Mouse (Mus musculus): ENCODE results near the gene Igfbp7. TPM values are rescaled to one million over a fixed set of nuclear protein-coding genes. Genes with fewer than 3 reads are reported as not detected.
A peak's percentile ranks its signal among the peaks of the same experiment; 100 is the strongest.

Igfbp7 gene
- polyA plus RNA-seq, 1 experiment from 2014 or later: 30.9 TPM

GRCm38 (mm10) chr5:77367145-77367544 lies 40.7 kb downstream of the Igfbp7 start:
- no peak for ATAC-seq (ENCODE audit: low read depth)
- Histone ChIP-seq H3K4me3 (ENCODE audit: low read depth, low read length) (no peak overlapping the region), H3K27ac (ENCODE audit: low read length) (no peak overlapping the region), H3K27me3 (ENCODE audit: control insufficient read depth, insufficient read depth, low read depth, low read length) (no peaks in the 10 kb centered on the region), H3K4me2 (ENCODE audit: low read depth, low read length) (no peak overlapping the region), H3K9ac (ENCODE audit: low read depth, low read length) (no peak overlapping the region), H3K36me3 (ENCODE audit: control insufficient read depth, insufficient read depth) (no peaks in the 10 kb centered on the region), H3K9me3 (replicated peaks; ENCODE audit: control insufficient read depth, low read length) (no peaks in the 10 kb centered on the region), H3K4me1 (ENCODE audit: control insufficient read depth, low read depth, low read length) (no peaks in the 10 kb centered on the region; the same call in 1 of the 2 replicates)
- 68% methylated on average over 1 of the region's 1 CpGs for WGBS (ENCODE audit: insufficient replicate concordance)

GRCm38 (mm10) chr5:77366313-77366712 lies 41.5 kb downstream of the Igfbp7 start:
- H3K4me3 ChIP-seq (ENCODE audit: low read depth, low read length): no peak overlapping the region

GRCm38 (mm10) chr5:77364443-77365038 lies 43.3 kb downstream of the Igfbp7 start:
- no peak overlapping the region for H3K9ac ChIP-seq (ENCODE audit: low read depth, low read length)
- H3K9me3 ChIP-seq (replicated peaks; ENCODE audit: control insufficient read depth, low read length): no peaks in the 10 kb centered on the region
- WGBS (ENCODE audit: insufficient replicate concordance): 68% methylated on average over 3 of the region's 3 CpGs
- H3K4me2 ChIP-seq (ENCODE audit: low read depth, low read length): no peak overlapping the region
- no peak overlapping the region for H3K4me3 ChIP-seq (ENCODE audit: low read depth, low read length)
- no peaks in the 10 kb centered on the region for H3K36me3 ChIP-seq (ENCODE audit: control insufficient read depth, insufficient read depth)
- no peaks in the 10 kb centered on the region for H3K4me1 ChIP-seq (ENCODE audit: control insufficient read depth, low read depth, low read length)
- no peaks in the 10 kb centered on the region for H3K27me3 ChIP-seq (ENCODE audit: control insufficient read depth, insufficient read depth, low read depth, low read length)
- H3K27ac ChIP-seq (ENCODE audit: low read length): no peak overlapping the region
- ATAC-seq (ENCODE audit: low read depth): no peak

More at GRCm38 (mm10) chr5:77366313-77366712, 41.5 kb downstream of the Igfbp7 start:
- Histone ChIP-seq H3K9ac (ENCODE audit: low read depth, low read length) (no peak overlapping the region), H3K4me2 (ENCODE audit: low read depth, low read length) (no peak overlapping the region), H3K27ac (ENCODE audit: low read length) (no peak overlapping the region), H3K36me3 (ENCODE audit: control insufficient read depth, insufficient read depth) (no peaks in the 10 kb centered on the region), H3K9me3 (replicated peaks; ENCODE audit: control insufficient read depth, low read length) (no peaks in the 10 kb centered on the region), H3K27me3 (ENCODE audit: control insufficient read depth, insufficient read depth, low read depth, low read length) (no peaks in the 10 kb centered on the region), H3K4me1 (ENCODE audit: control insufficient read depth, low read depth, low read length) (no peaks in the 10 kb centered on the region; the same call in 1 of the 2 replicates)
- WGBS (ENCODE audit: insufficient replicate concordance): 68% methylated on average over 8 of the region's 8 CpGs
- ATAC-seq (ENCODE audit: low read depth): no peak

- Histone ChIP-seq H3K9ac (ENCODE audit: low read depth, low read length) (no peak overlapping the region), H3K9me3 (replicated peaks; ENCODE audit: control insufficient read depth, low read length) (no peaks in the 10 kb centered on the region), H3K4me3 (ENCODE audit: low read depth, low read length) (no peak overlapping the region), H3K27me3 (ENCODE audit: control insufficient read depth, insufficient read depth, low read depth, low read length) (no peaks in the 10 kb centered on the region), H3K36me3 (ENCODE audit: control insufficient read depth, insufficient read depth) (no peaks in the 10 kb centered on the region), H3K4me1 (ENCODE audit: control insufficient read depth, low read depth, low read length) (no peaks in the 10 kb centered on the region), H3K27ac (ENCODE audit: low read length) (no peak overlapping the region), H3K4me2 (ENCODE audit: low read depth, low read length) (no peak overlapping the region)
- WGBS (ENCODE audit: insufficient replicate concordance): 58% methylated on average over 6 of the region's 6 CpGs
- ATAC-seq (ENCODE audit: low read depth): no peak
Measured at GRCm38 (mm10) chr5:77363650-77364049, 44.2 kb downstream of the Igfbp7 start.

- no peak for ATAC-seq (ENCODE audit: low read depth)
- Histone ChIP-seq H3K4me2 (ENCODE audit: low read depth, low read length) (no peak overlapping the region), H3K27me3 (ENCODE audit: control insufficient read depth, insufficient read depth, low read depth, low read length) (no peaks in the 10 kb centered on the region), H3K4me1 (ENCODE audit: control insufficient read depth, low read depth, low read length) (peaks cover 7% of the 10 kb centered on the region; the same call in 1 of the 2 replicates), H3K9me3 (replicated peaks; ENCODE audit: control insufficient read depth, low read length) (no peaks in the 10 kb centered on the region), H3K36me3 (ENCODE audit: control insufficient read depth, insufficient read depth) (no peaks in the 10 kb centered on the region), H3K27ac (ENCODE audit: low read length) (no peak overlapping the region), H3K4me3 (ENCODE audit: low read depth, low read length) (no peak overlapping the region), H3K9ac (ENCODE audit: low read depth, low read length) (no peak overlapping the region)
- whole genome bisulfite sequencing (ENCODE audit: insufficient replicate concordance): 42% methylated on average over 3 of the region's 3 CpGs
Measured at GRCm38 (mm10) chr5:77362120-77362519, 45.7 kb downstream of the Igfbp7 start.

- H3K9me3 ChIP-seq (replicated peaks; ENCODE audit: control insufficient read depth, low read length): no peaks in the 10 kb centered on the region
- ATAC-seq (ENCODE audit: low read depth): no peak
- H3K4me2 ChIP-seq (ENCODE audit: low read depth, low read length): no peak overlapping the region
- H3K9ac ChIP-seq (ENCODE audit: low read depth, low read length): no peak overlapping the region
- peaks cover 7% of the 10 kb centered on the region; the same call in 1 of the 2 replicates for H3K4me1 ChIP-seq (ENCODE audit: control insufficient read depth, low read depth, low read length)
- H3K36me3 ChIP-seq (ENCODE audit: control insufficient read depth, insufficient read depth): no peaks in the 10 kb centered on the region
- no peaks in the 10 kb centered on the region for H3K27me3 ChIP-seq (ENCODE audit: control insufficient read depth, insufficient read depth, low read depth, low read length)
- no peak overlapping the region for H3K27ac ChIP-seq (ENCODE audit: low read length)
- WGBS (ENCODE audit: insufficient replicate concordance): 43% methylated on average over 4 of the region's 4 CpGs
- no peak overlapping the region for H3K4me3 ChIP-seq (ENCODE audit: low read depth, low read length)
Measured at GRCm38 (mm10) chr5:77361006-77361405, 46.8 kb downstream of the Igfbp7 start.

- WGBS (ENCODE audit: insufficient replicate concordance): 70% methylated on average over 4 of the region's 4 CpGs
- peaks cover 7% of the 10 kb centered on the region for H3K4me1 ChIP-seq (ENCODE audit: control insufficient read depth, low read depth, low read length)
- no peaks in the 10 kb centered on the region for H3K36me3 ChIP-seq (ENCODE audit: control insufficient read depth, insufficient read depth)
- no peak overlapping the region for H3K4me2 ChIP-seq (ENCODE audit: low read depth, low read length)
- no peak for ATAC-seq (ENCODE audit: low read depth)
- no peak overlapping the region for H3K4me3 ChIP-seq (ENCODE audit: low read depth, low read length)
- H3K9ac ChIP-seq (ENCODE audit: low read depth, low read length): no peak overlapping the region
- no peak overlapping the region for H3K27ac ChIP-seq (ENCODE audit: low read length)
- no peaks in the 10 kb centered on the region; the same call in 1 of the 2 replicates for H3K27me3 ChIP-seq (ENCODE audit: control insufficient read depth, insufficient read depth, low read depth, low read length)
- no peaks in the 10 kb centered on the region for H3K9me3 ChIP-seq (replicated peaks; ENCODE audit: control insufficient read depth, low read length)
Measured at GRCm38 (mm10) chr5:77359971-77360370, 47.9 kb downstream of the Igfbp7 start.

GRCm38 (mm10) chr5:77358347-77358746 lies 49.5 kb downstream of the Igfbp7 start:
- peak; percentile 41 for ATAC-seq (ENCODE audit: low read depth)
- WGBS (ENCODE audit: insufficient replicate concordance): 2% methylated on average over 10 of the region's 10 CpGs
- peaks cover 10% of the 10 kb centered on the region for H3K4me1 ChIP-seq (ENCODE audit: control insufficient read depth, low read depth, low read length)
- H3K9ac ChIP-seq (ENCODE audit: low read depth, low read length): 0 out of 2 replicates have a peak overlapping the region, but pooled peaks have one; percentile 0
- H3K36me3 ChIP-seq (ENCODE audit: control insufficient read depth, insufficient read depth): no peaks in the 10 kb centered on the region
- no peaks in the 10 kb centered on the region; the same call in 1 of the 2 replicates for H3K27me3 ChIP-seq (ENCODE audit: control insufficient read depth, insufficient read depth, low read depth, low read length)
- 0 out of 2 replicates have a peak overlapping the region, but pooled peaks have one; percentile 1 for H3K27ac ChIP-seq (ENCODE audit: low read length)
- H3K4me2 ChIP-seq (ENCODE audit: low read depth, low read length): peak overlapping the region; percentile 64
- H3K4me3 ChIP-seq (ENCODE audit: low read depth, low read length): peak overlapping the region; percentile 60
- H3K9me3 ChIP-seq (replicated peaks; ENCODE audit: control insufficient read depth, low read length): no peaks in the 10 kb centered on the region

GRCm38 (mm10) chr5:77357405-77358149 lies 50.3 kb downstream of the Igfbp7 start:
- H3K9me3 ChIP-seq (replicated peaks; ENCODE audit: control insufficient read depth, low read length): no peaks in the 10 kb centered on the region
- H3K4me1 ChIP-seq (ENCODE audit: control insufficient read depth, low read depth, low read length): peaks cover 10% of the 10 kb centered on the region
- H3K27me3 ChIP-seq (ENCODE audit: control insufficient read depth, insufficient read depth, low read depth, low read length): no peaks in the 10 kb centered on the region; the same call in 1 of the 2 replicates
- no peaks in the 10 kb centered on the region for H3K36me3 ChIP-seq (ENCODE audit: control insufficient read depth, insufficient read depth)
- H3K4me2 ChIP-seq (ENCODE audit: low read depth, low read length): peak overlapping the region; percentile 64
- peak; percentile 71 for ATAC-seq (ENCODE audit: low read depth)
- H3K9ac ChIP-seq (ENCODE audit: low read depth, low read length): no peak overlapping the region
- WGBS (ENCODE audit: insufficient replicate concordance): 18% methylated on average over 22 of the region's 22 CpGs
- H3K27ac ChIP-seq (ENCODE audit: low read length): no peak overlapping the region
- peak overlapping the region; percentile 60 for H3K4me3 ChIP-seq (ENCODE audit: low read depth, low read length)
